Mouse (Mus musculus) forebrain, embryonic 11.5 days (tissue): ENCODE results near the gene Gm8180. TPM values are rescaled to one million over a fixed set of nuclear protein-coding genes. Genes with fewer than 3 reads are reported as not detected.
"Not testable (repeated sequence)": the region's sequence is repeated elsewhere in the genome, so short reads cannot be mapped to it uniquely, and the experiment has no call there.

Experiments used
- ATAC-seq: fragments of 200-750 bp; cut with Nextera tagmentation; replicated peaks from 2 replicates; pipeline ENCODE4 v1.8.0; 2017; ENCODE audit warnings: moderate TSS enrichment; ENCODE audit not compliant: low FRiP score
- DNase-seq: peaks from one replicate; pipeline ENCODE4 v3.0.0-alpha.2; 2017; ENCODE audit warnings: low spot score
- H3K27ac ChIP-seq: fragments of 300-500 bp; sonication (generic); 2 replicates; pipeline ENCODE4 v1.5.1; 2014; ENCODE audit warnings: low read depth, low read length
- H3K27me3 ChIP-seq: fragments of 300-500 bp; sonication (generic); 2 replicates; pipeline ENCODE4 v1.6.1; 2014; ENCODE audit warnings: mild to moderate bottlenecking, low read length, mixed read lengths; ENCODE audit not compliant: control insufficient read depth, insufficient read depth
- H3K36me3 ChIP-seq: fragments of 300-500 bp; sonication (generic); 2 replicates; pipeline ENCODE4 v1.6.1; 2014; ENCODE audit warnings: mild to moderate bottlenecking, low read length, moderate library complexity, mixed read lengths; ENCODE audit not compliant: control insufficient read depth, insufficient read depth
- H3K4me1 ChIP-seq: fragments of 300-500 bp; sonication (generic); replicated peaks from 2 replicates; pipeline ENCODE4 v1.6.1; 2014; ENCODE audit warnings: low read length, mixed read lengths; ENCODE audit not compliant: control insufficient read depth, insufficient read depth
- H3K4me2 ChIP-seq: fragments of 300-500 bp; sonication (generic); 2 replicates; pipeline ENCODE4 v1.6.1; 2014; ENCODE audit warnings: low read depth, mild to moderate bottlenecking, low read length, moderate library complexity, mixed read lengths; ENCODE audit not compliant: severe bottlenecking
- H3K4me3 ChIP-seq: fragments of 300-500 bp; sonication (generic); 2 replicates; pipeline ENCODE4 v1.5.1; 2014; ENCODE audit warnings: low read depth, low read length
- H3K9ac ChIP-seq: fragments of 300-500 bp; sonication (generic); 2 replicates; pipeline ENCODE4 v1.6.1; 2014; ENCODE audit warnings: low read length
- H3K9me3 ChIP-seq: fragments of 300-500 bp; sonication (generic); 2 replicates; pipeline ENCODE4 v1.6.1; 2016; ENCODE audit warnings: low read length, mixed read lengths; ENCODE audit not compliant: control insufficient read depth
- WGBS: fragments of 180-500 bp; shearing (Covaris S2); extraction: QIAGEN DNeasy Blood & Tissue Kit; methylation state at CpG from one replicate; pipeline ENCODE4 v1.1.7; 2014; 5-methylcytosine and 5-hydroxymethylcytosine counted together
- polyA plus RNA-seq: library from polyadenylated mRNA; unstranded; fragments of >200 nt; fragmentation: Nextera tagmentation; extraction: Ambion mirVana; gene quantifications from 2 replicates; pipeline ENCODE4 v1.2.1, GENCODE M21; 2014

The Gm8180 gene
- polyA plus RNA-seq, 1 experiment from 2014 or later = not detected

DNA sequence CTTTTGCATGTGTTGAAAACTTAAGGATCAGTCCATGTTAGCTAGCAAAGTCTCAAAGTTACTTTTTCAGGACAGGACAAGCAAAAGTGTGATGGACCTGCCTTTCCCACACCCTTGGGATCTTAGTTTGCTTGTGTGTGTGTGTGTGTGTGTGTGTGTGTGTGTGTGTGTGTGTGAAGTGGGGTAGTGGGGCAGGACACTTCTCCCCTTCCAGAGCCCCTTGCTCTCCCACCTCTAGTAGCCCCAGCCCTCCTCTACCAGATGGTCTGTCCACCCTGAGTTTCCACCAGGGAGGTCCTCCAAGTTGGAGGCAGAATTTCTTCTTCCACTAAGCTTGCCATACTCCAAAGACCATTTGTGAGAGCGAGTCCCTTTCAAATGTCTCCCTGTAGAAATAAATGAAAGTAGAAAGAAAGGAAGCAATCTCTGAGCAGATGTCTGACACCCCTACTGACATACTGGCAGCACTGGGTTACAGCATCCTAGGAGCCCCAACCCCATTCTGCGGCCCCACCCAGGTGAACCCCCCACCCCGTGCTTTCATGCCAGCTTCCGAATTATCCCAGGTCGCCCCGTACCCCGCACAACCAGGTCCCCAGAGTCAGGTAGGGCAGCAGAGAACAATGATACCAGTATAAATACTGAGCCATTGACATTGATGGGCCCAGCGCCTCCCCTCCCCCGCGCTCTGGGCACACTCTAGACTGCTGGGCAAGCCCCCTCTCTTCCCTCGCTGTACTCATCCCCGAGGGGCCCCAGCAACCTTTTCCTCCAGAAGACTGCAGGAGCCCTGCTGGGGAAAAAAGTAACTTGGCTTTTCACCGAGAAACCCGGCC is 11.7 kb upstream of the Gm8180 start:
- 0 out of 2 replicates have a peak overlapping the region, but pooled peaks have one; percentile 7 for H3K4me3 ChIP-seq
- H3K4me1 ChIP-seq = no peaks in the 10 kb centered on the region
- H3K4me2 ChIP-seq = peak overlapping the region; percentile 39; the same call in 1 of the 2 replicates
- 20% methylated on average over 14 of the region's 14 CpGs for WGBS
- no peaks in the 10 kb centered on the region for H3K36me3 ChIP-seq
- H3K27me3 ChIP-seq = no peaks in the 10 kb centered on the region
- H3K9ac ChIP-seq = no peak overlapping the region
- no peaks in the 10 kb centered on the region for H3K9me3 ChIP-seq
- H3K27ac ChIP-seq = no peak overlapping the region
- ATAC-seq (peak; percentile 77), DNase-seq (peak; percentile 42)

DNA sequence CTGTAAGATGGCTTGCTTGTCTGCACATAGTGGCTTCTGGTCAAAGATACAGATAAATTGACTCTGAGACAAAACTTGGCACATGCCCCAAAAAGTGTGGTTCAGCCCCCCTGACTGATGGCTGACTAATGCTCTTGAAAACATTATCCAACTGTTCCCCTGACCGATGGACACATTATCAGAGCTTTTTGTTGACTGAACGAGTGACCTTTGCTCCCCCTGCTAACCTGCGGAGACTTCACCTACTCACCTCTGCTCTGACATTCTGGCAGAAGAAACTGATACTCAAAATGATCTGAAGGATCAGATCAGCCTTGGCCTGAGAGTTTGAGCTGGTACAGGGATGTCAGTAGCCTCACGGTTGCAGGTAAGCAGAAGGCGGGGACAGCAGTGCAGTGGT is 9.3 kb upstream of the Gm8180 start:
- not testable (repeated sequence) for H3K4me3 ChIP-seq, H3K27ac ChIP-seq

GRCm38 (mm10) chr14:43747566-43747965 is 37.0 kb downstream of the Gm8180 start, which contains the start of gene Gm6526:
Gene Gm6526, plus strand, starts transcription at chr14:43747866.
- not testable (repeated sequence) for H3K4me2 ChIP-seq, H3K4me1 ChIP-seq, DNase-seq, H3K27ac ChIP-seq, H3K36me3 ChIP-seq, H3K9ac ChIP-seq, H3K27me3 ChIP-seq, H3K9me3 ChIP-seq, ATAC-seq, H3K4me3 ChIP-seq
- WGBS = 81% methylated on average over 4 of the region's 4 CpGs

More for the DNA sequence above, 9.3 kb upstream of the Gm8180 start:
- not testable (repeated sequence) for ATAC-seq, H3K9me3 ChIP-seq, DNase-seq, H3K9ac ChIP-seq, H3K36me3 ChIP-seq, H3K4me2 ChIP-seq, H3K4me1 ChIP-seq, H3K27me3 ChIP-seq
- WGBS = 80% methylated on average over 5 of the region's 5 CpGs

Other genes with a start within 250 kb of the Gm8180 start
- not detected in 2 replicates for gene Gm5799, start 241.2 kb downstream of the Gm8180 start, polyA plus RNA-seq
- gene Gm17654, start 205.6 kb downstream of the Gm8180 start, polyA plus RNA-seq = not detected in 2 replicates
- gene Gm10375, start 176.7 kb downstream of the Gm8180 start, polyA plus RNA-seq = not detected in 2 replicates
- not detected in 2 replicates for gene Gm8165, start 107.5 kb downstream of the Gm8180 start, polyA plus RNA-seq
- 2.3 TPM in 2 replicates for gene Gm7324, start 86.9 kb downstream of the Gm8180 start, polyA plus RNA-seq
- not detected in 2 replicates for gene Gm16506, start 57.3 kb downstream of the Gm8180 start, polyA plus RNA-seq
- gene Gm6526, start 36.9 kb downstream of the Gm8180 start, polyA plus RNA-seq = not detected in 2 replicates
- not detected in 2 replicates for gene Ear1, start 90.8 kb upstream of the Gm8180 start, polyA plus RNA-seq
- gene Ear10, start 138.8 kb upstream of the Gm8180 start, polyA plus RNA-seq = not detected in 2 replicates
- gene Gm8113, start 140.6 kb upstream of the Gm8180 start, polyA plus RNA-seq = 3.9 and 5.6 TPM in 2 replicates
- gene Ang5, start 172.3 kb upstream of the Gm8180 start, polyA plus RNA-seq = not detected in 2 replicates
- not detected in 2 replicates for gene Ang6, start 217.5 kb upstream of the Gm8180 start, polyA plus RNA-seq